In the genomic region with DNA sequence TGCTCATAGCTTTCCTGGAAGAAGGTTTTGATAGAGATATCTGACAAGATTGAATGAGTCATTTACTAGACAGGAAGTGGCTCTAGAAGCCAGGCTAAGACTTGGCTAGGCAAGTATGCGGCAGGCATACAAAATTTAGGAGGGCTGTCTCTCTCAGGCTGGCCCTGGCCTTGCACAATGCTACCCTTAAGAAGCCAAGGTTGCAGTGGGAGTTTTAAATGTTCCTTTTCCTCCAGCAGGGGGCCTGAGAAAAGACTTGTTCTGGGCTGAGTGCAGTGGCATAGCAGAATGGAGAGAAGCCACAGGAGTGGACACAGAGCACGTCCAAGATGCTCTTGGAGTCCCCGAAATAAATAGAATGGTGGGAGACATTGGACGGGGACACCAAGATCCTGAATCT, we compare ENCODE assay signal across 9 mouse cellular contexts. TPM values are rescaled to one million over a fixed set of nuclear protein-coding genes. Genes with fewer than 3 reads are reported as not detected.
DNase-seq lines count a peak whose midpoint lies in the region; ATAC-seq and TF ChIP-seq lines count a peak whose summit lies in the region.
"Had no signal": no experiment of that assay in that cellular context is flagged by ENCODE, and none has a peak within 500 bp of the region (broad histone marks: within the 10 kb centered on the region; RNA-seq: fewer than 3 reads in every experiment).

No protein-coding gene starts in this region.

- H3K27ac ChIP-seq in layer of hippocampus, adult 2 months: no peak overlapping the region
- H3K27ac ChIP-seq: liver, embryonic 15.5 days had no signal

- TF ChIP-seq CTCF in layer of hippocampus, adult 2 months (conservative IDR thresholded peaks at IDR 0.05): peak; percentile 76

- DNase-seq in CD4-positive, CD25-positive, alpha-beta regulatory T cell, adult 2 months (ENCODE audit: low read depth, low spot score): peak; percentile 36
- peak in 1 of 2 experiments; percentile 40 for DNase-seq in layer of hippocampus, adult 2 months (ENCODE audit: low spot score in 2 of 2)
- DNase-seq in layer of hippocampus, adult 9-11 months: no peak
- DNase-seq in c-Kit-positive CD71-negative TER-119-negative erythroid progenitor cells, embryonic 14.5 days (ENCODE audit: low read depth): peak; percentile 38
- peak; percentile 72 for DNase-seq in lung, postnatal 10 days
- no peak for DNase-seq in ovary, postnatal 10 days (ENCODE audit: low spot score)
- DNase-seq in cerebellum, postnatal 36 days: no peak

- ATAC-seq in CD4-positive, CD25-positive, alpha-beta regulatory T cell, adult 4 months: no peak

- no peak overlapping the region for H3K4me3 ChIP-seq in layer of hippocampus, adult 2 months
- H3K4me3 ChIP-seq: liver, embryonic 15.5 days had no signal

RNA-seq across cellular contexts. Expression of gene Apod, which starts 38.4 kb away (rescaled TPM):
- polyA plus RNA-seq in CD4-positive, CD25-positive, alpha-beta regulatory T cell, adult 4 months (2017; shearing (Covaris generic)): not detected
- total RNA-seq in layer of hippocampus, adult 2 months (2021): 100 to 1,000 TPM; 107 to 123 TPM
- polyA plus RNA-seq: liver, embryonic 15.5 days had no signal

Comparison
In these comparisons a context has a peak if more than half of its experiments do, and no peak if none do; other contexts are left out.
1. DNase-seq: peak in CD4-positive, CD25-positive, alpha-beta regulatory T cell, adult 2 months (single experiment), c-Kit-positive CD71-negative TER-119-negative erythroid progenitor cells, embryonic 14.5 days (single experiment) and lung, postnatal 10 days (single experiment); none in layer of hippocampus, adult 9-11 months (single experiment), ovary, postnatal 10 days (single experiment) and cerebellum, postnatal 36 days (0 of 2).